Mouse (Mus musculus) kidney, postnatal 10 days (tissue): ENCODE measurements at regions not wholly inside any gene's neighbourhood (a gene's known extent, or its start where the extent isn't known, plus 50 kb on each side); places are given as distances from the start of the nearest gene placed in this dataset.

Experiments used
- DNase-seq: peaks from one replicate; pipeline ENCODE4 v3.0.0; 2021; ENCODE audit warnings: mixed read lengths

GRCm38 (mm10) chrX:12219474-12219873 is 59.3 kb upstream of the Bcor start:
- no peak for DNase-seq

GRCm38 (mm10) chrX:12224314-12224713 is 64.2 kb upstream of the Bcor start:
- no peak for DNase-seq

- DNase-seq = no peak
Observed at GRCm38 (mm10) chrX:12225116-12225891, 65.1 kb upstream of the Bcor start.

- no peak for DNase-seq
Observed at GRCm38 (mm10) chrX:12225892-12226206, 65.7 kb upstream of the Bcor start.

GRCm38 (mm10) chrX:12240505-12241011 is 80.4 kb upstream of the Bcor start:
- peak; percentile 59 for DNase-seq

GRCm38 (mm10) chrX:12241751-12242150 is 81.6 kb upstream of the Bcor start:
- DNase-seq = no peak

- DNase-seq = no peak
Observed at GRCm38 (mm10) chrX:12249071-12249470, 88.9 kb upstream of the Bcor start.

- no peak for DNase-seq
Observed at GRCm38 (mm10) chrX:12249911-12250310, 89.8 kb upstream of the Bcor start.

- DNase-seq = peak; percentile 81
Observed at GRCm38 (mm10) chrX:12251853-12252679, 91.9 kb upstream of the Bcor start.

- DNase-seq = no peak
Observed at GRCm38 (mm10) chrX:12252680-12253021, 92.5 kb upstream of the Bcor start.

GRCm38 (mm10) chrX:12256758-12257157 is 96.6 kb upstream of the Bcor start:
- no peak for DNase-seq

- no peak for DNase-seq
Observed at GRCm38 (mm10) chrX:12263834-12264233, 103.7 kb upstream of the Bcor start.

- no peak for DNase-seq
Observed at GRCm38 (mm10) chrX:12284741-12285140, 124.6 kb upstream of the Bcor start.

- no peak for DNase-seq
Observed at GRCm38 (mm10) chrX:12285141-12285540, 125.0 kb upstream of the Bcor start.

- no peak for DNase-seq
Observed at GRCm38 (mm10) chrX:12285976-12286909, 126.1 kb upstream of the Bcor start.

- peak; percentile 8 for DNase-seq
Observed at GRCm38 (mm10) chrX:12286910-12287522, 126.9 kb upstream of the Bcor start.

- DNase-seq = peak; percentile 36
Observed at GRCm38 (mm10) chrX:12287656-12288561, 127.8 kb upstream of the Bcor start.

- no peak for DNase-seq
Observed at GRCm38 (mm10) chrX:12288562-12289117, 128.5 kb upstream of the Bcor start.

- no peak for DNase-seq
Observed at GRCm38 (mm10) chrX:12293146-12293545, 133.0 kb upstream of the Bcor start.

- DNase-seq = no peak
Observed at GRCm38 (mm10) chrX:12294452-12294851, 134.3 kb upstream of the Bcor start.

- DNase-seq = no peak
Observed at GRCm38 (mm10) chrX:12294941-12295340, 134.8 kb upstream of the Bcor start.
